Mouse (Mus musculus): ENCODE results near the gene Naif1. TPM values are rescaled to one million over a fixed set of nuclear protein-coding genes. Genes with fewer than 3 reads are reported as not detected.

The Naif1 gene
- total RNA-seq, 2 experiments from 2014 or later = 4.2 to 4.4 TPM

- DNase-seq = no peak
Observed at GRCm38 (mm10) chr2:32503588-32503987, 53.3 kb downstream of the Naif1 start.

GRCm38 (mm10) chr2:32505536-32505935, 55.3 kb downstream of the Naif1 start:
- DNase-seq = no peak

Other genes with a start within 250 kb of the Naif1 start
- 10 to 100 TPM; 25.6 to 26.4 TPM for gene Pomt1, start 213.9 kb upstream of the Naif1 start, total RNA-seq (2021)
- 10 to 100 TPM; 53.1 to 58.3 TPM for gene Uck1, start 190.3 kb upstream of the Naif1 start, total RNA-seq (2021)
- 10 to 100 TPM; 79.9 to 81.2 TPM for gene Golga2, start 163.1 kb upstream of the Naif1 start, total RNA-seq (2021)
- 100 to 1,000 TPM; 208 to 224 TPM for gene Swi5, start 162.4 kb upstream of the Naif1 start, total RNA-seq (2021)
- 10 to 100 TPM; 69.8 to 94.5 TPM for gene Ciz1, start 98.1 kb upstream of the Naif1 start, total RNA-seq (2021)
- gene Dnm1, start 97.1 kb upstream of the Naif1 start, total RNA-seq (2021) = 1,000 to 10,000 TPM; 1,246 to 1,312 TPM
- 100 to 1,000 TPM; 160 to 170 TPM for gene 1110008P14Rik, start 68.5 kb upstream of the Naif1 start, total RNA-seq (2021)
- 10 to 100 TPM in 1 of 2 experiments, under 1 TPM in 1; 0.65 to 13.4 TPM for gene Lcn2, start 62.2 kb upstream of the Naif1 start, total RNA-seq (2021)
- gene Ptges2, start 54.6 kb upstream of the Naif1 start, total RNA-seq (2021) = 10 to 100 TPM; 37.1 to 37.7 TPM
- 10 to 100 TPM; 58.1 to 60.0 TPM for gene Slc25a25, start 988 bp downstream of the Naif1 start, total RNA-seq (2021)
- gene Fam102a, start 84.9 kb downstream of the Naif1 start, total RNA-seq (2021) = 10 to 100 TPM; 69.4 to 69.8 TPM
- gene Dpm2, start 120.4 kb downstream of the Naif1 start, total RNA-seq (2021) = 10 to 100 TPM; 69.1 to 81.8 TPM
- 1 to 10 TPM; 2.9 to 3.8 TPM for gene Pip5kl1, start 124.3 kb downstream of the Naif1 start, total RNA-seq (2021)
- 1 to 10 TPM in 1 of 2 experiments, under 1 TPM in 1; 0.37 to 1.0 TPM for gene 9430097D07Rik, start 125.2 kb downstream of the Naif1 start, total RNA-seq (2021)
- gene St6galnac4, start 136.6 kb downstream of the Naif1 start, total RNA-seq (2021) = 10 to 100 TPM; 35.6 to 41.2 TPM
- gene St6galnac6, start 149.3 kb downstream of the Naif1 start, total RNA-seq (2021) = 100 to 1,000 TPM; 114 to 117 TPM
- gene Ak1, start 171.3 kb downstream of the Naif1 start, total RNA-seq (2021) = 100 to 1,000 TPM; 114 to 119 TPM
- 10 to 100 TPM; 18.9 to 19.2 TPM for gene Eng, start 196.1 kb downstream of the Naif1 start, total RNA-seq (2021)